Mouse (Mus musculus) limb, embryonic 12.5 days (tissue): ENCODE measurements around the gene Zbtb17. TPM values are rescaled to one million over a fixed set of nuclear protein-coding genes. Genes with fewer than 3 reads are reported as not detected.
A peak's percentile ranks its signal among the peaks of the same experiment; 100 is the strongest.

Source experiments
- ATAC-seq: fragments of 200-750 bp; cut with Nextera tagmentation; 2 replicates; pipeline ENCODE4 v1.8.0; 2017; ENCODE audit warnings: low read depth, moderate TSS enrichment; ENCODE audit not compliant: insufficient number of reproducible peaks, insufficient read depth, low FRiP score, low TSS enrichment
- H3K27ac ChIP-seq: fragments of 300-500 bp; sonication (generic); 2 replicates; pipeline ENCODE4 v1.5.1; 2016; ENCODE audit warnings: mild to moderate bottlenecking, moderate library complexity
- H3K27me3 ChIP-seq: fragments of 300-500 bp; sonication (generic); 2 replicates; pipeline ENCODE4 v1.6.1; 2016; ENCODE audit warnings: mild to moderate bottlenecking, moderate library complexity
- H3K36me3 ChIP-seq: fragments of 300-500 bp; sonication (generic); 2 replicates; pipeline ENCODE4 v1.6.1; 2016; ENCODE audit warnings: mild to moderate bottlenecking, moderate library complexity
- H3K4me1 ChIP-seq: fragments of 300-500 bp; sonication (generic); replicated peaks from 2 replicates; pipeline ENCODE4 v1.6.1; 2016
- H3K4me2 ChIP-seq: fragments of 300-500 bp; sonication (generic); 2 replicates; pipeline ENCODE4 v1.6.1; 2016; ENCODE audit warnings: mild to moderate bottlenecking, moderate library complexity
- H3K4me3 ChIP-seq: fragments of 300-500 bp; sonication (generic); replicated peaks from 2 replicates; pipeline ENCODE4 v1.5.1; 2016; ENCODE audit warnings: mild to moderate bottlenecking
- H3K9ac ChIP-seq: fragments of 300-500 bp; sonication (generic); replicated peaks from 2 replicates; pipeline ENCODE4 v1.6.1; 2016; ENCODE audit warnings: mild to moderate bottlenecking, moderate library complexity
- H3K9me3 ChIP-seq: fragments of 300-500 bp; sonication (generic); 2 replicates; pipeline ENCODE4 v1.6.1; 2016; ENCODE audit warnings: mild to moderate bottlenecking, moderate library complexity
- WGBS: fragments of 180-500 bp; shearing (Covaris S2); methylation state at CpG from one replicate; pipeline ENCODE4 v1.1.7; 2016; 5-methylcytosine and 5-hydroxymethylcytosine counted together
- polyA plus RNA-seq: library from polyadenylated mRNA; unstranded; fragments of >200 nt; fragmentation: Nextera tagmentation; extraction: Ambion mirVana; gene quantifications from 2 replicates; pipeline ENCODE4 v1.2.1, GENCODE M21; 2016

Gene Zbtb17
- 59.0 and 61.1 TPM in 2 replicates for polyA plus RNA-seq

GRCm38 (mm10) chr4:141444451-141445327 is at the start of gene Zbtb17:
Gene Zbtb17 (plus strand): TSS chr4:141444654.
- under 1% methylated on average over 79 of the region's 102 CpGs for WGBS
- peaks cover 34% of the 10 kb centered on the region for H3K36me3 ChIP-seq
- ATAC-seq, result peak; percentile 84
- H3K4me1 ChIP-seq, result peaks cover 17% of the 10 kb centered on the region
- H3K9me3 ChIP-seq, result no peaks in the 10 kb centered on the region
- H3K27ac ChIP-seq, result peak within 1 kb of the TSS; percentile 84
- no peaks in the 10 kb centered on the region for H3K27me3 ChIP-seq
- peak within 1 kb of the TSS; percentile 100 for H3K4me3 ChIP-seq
- peak within 1 kb of the TSS; percentile 95 for H3K9ac ChIP-seq
- peak within 1 kb of the TSS; percentile 90 for H3K4me2 ChIP-seq

GRCm38 (mm10) chr4:141394751-141395150 is 49.7 kb upstream of the Zbtb17 start:
- no peak overlapping the region for H3K9ac ChIP-seq
- 0 out of 2 replicates have a peak overlapping the region, but pooled peaks have one; percentile 9 for H3K4me3 ChIP-seq
- H3K27ac ChIP-seq, result no peak overlapping the region
- H3K9me3 ChIP-seq, result no peaks in the 10 kb centered on the region
- peaks cover 23% of the 10 kb centered on the region for H3K27me3 ChIP-seq
- no peak for ATAC-seq
- peaks cover 18% of the 10 kb centered on the region for H3K4me1 ChIP-seq
- WGBS, result 13% methylated on average over 16 of the region's 16 CpGs
- peak overlapping the region; percentile 39 for H3K4me2 ChIP-seq
- no peaks in the 10 kb centered on the region for H3K36me3 ChIP-seq

DNA sequence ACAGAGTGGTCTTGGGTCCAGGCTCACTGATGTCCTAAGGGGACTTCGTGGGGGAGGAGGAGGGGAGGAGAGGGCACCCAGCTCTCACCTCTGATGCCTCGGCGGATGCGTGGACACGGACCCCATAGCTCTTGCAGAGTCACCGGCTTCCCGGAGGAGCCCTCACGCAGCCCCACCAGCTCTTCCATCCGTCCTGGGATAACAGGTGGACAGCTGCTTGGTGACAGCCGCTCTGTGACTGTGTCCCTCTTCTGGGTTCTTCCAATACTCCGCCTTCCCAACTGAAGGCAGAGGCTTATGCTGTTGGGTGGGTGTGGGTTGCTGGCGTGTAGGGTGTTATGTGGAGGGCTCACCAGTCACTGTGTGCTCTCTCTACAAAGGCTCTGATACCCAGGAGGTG is 46.6 kb upstream of the Zbtb17 start:
- WGBS, result 75% methylated on average over 12 of the region's 12 CpGs
- no peak for ATAC-seq
- no peaks in the 10 kb centered on the region for H3K9me3 ChIP-seq
- peaks cover 18% of the 10 kb centered on the region for H3K4me1 ChIP-seq
- no peak overlapping the region for H3K9ac ChIP-seq
- no peak overlapping the region for H3K27ac ChIP-seq
- H3K4me3 ChIP-seq, result no peak overlapping the region
- no peaks in the 10 kb centered on the region for H3K36me3 ChIP-seq
- H3K27me3 ChIP-seq, result peaks cover 18% of the 10 kb centered on the region
- no peak overlapping the region for H3K4me2 ChIP-seq

DNA sequence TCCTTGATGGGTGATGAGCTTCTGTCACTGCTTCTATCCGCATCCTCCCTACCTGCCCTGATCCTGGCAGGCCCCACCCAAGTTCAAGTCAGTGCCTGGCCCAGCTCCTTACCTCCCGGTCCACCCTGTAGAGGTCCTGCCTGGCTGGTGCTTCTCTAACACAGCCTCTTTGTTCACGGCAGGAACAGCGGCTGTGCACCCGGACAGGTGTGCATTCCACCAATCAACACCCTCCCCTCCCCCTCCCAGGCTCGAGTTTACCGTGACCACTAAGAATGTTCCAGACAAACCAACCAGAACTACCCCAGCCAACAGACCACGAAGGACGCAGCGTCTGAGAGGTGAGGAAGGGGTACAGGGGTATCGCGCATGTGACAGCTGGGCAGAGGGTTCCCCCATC is 45.9 kb upstream of the Zbtb17 start, which contains the start of gene Clcnka:
TSS of gene Clcnka (minus strand) at position 180 of the 400 bp plus-strand sequence.
- Histone ChIP-seq H3K9me3 (no peaks in the 10 kb centered on the region), H3K9ac (no peak within 1 kb of the TSS), H3K4me2 (0 out of 2 replicates have a peak within 1 kb of the TSS, but pooled peaks have one; percentile 1), H3K27me3 (peaks cover 20% of the 10 kb centered on the region), H3K27ac (no peak within 1 kb of the TSS), H3K36me3 (no peaks in the 10 kb centered on the region), H3K4me3 (no peak within 1 kb of the TSS), H3K4me1 (peaks cover 18% of the 10 kb centered on the region)
- no peak for ATAC-seq
- WGBS, result 53% methylated on average over 12 of the region's 12 CpGs

DNA sequence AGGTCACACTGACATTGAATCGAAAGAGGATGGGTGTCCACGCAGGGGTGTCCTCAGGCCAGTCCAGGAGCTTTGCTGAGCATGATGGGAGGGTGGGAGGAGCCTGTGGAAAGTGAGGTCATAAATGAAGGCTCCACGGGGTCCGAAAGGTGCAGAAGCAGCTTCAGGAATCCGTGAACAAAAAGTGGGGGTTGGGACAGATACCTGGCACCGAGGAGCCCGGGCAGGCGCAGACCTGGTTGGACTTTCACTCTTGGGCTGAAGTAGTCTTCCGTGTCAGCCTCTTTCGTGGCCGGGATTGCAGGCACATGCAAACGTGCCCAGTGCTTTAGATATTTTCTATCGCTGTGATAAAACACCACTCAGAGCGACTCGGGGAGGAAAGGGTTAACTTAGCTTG is 44.3 kb upstream of the Zbtb17 start:
- Histone ChIP-seq H3K9ac (no peak overlapping the region), H3K4me1 (peaks cover 11% of the 10 kb centered on the region), H3K27ac (no peak overlapping the region), H3K36me3 (no peaks in the 10 kb centered on the region), H3K9me3 (no peaks in the 10 kb centered on the region), H3K27me3 (peaks cover 19% of the 10 kb centered on the region; the same call in 1 of the 2 replicates), H3K4me3 (no peak overlapping the region), H3K4me2 (no peak overlapping the region)
- 88% methylated on average over 15 of the region's 15 CpGs for WGBS
- ATAC-seq, result no peak

DNA sequence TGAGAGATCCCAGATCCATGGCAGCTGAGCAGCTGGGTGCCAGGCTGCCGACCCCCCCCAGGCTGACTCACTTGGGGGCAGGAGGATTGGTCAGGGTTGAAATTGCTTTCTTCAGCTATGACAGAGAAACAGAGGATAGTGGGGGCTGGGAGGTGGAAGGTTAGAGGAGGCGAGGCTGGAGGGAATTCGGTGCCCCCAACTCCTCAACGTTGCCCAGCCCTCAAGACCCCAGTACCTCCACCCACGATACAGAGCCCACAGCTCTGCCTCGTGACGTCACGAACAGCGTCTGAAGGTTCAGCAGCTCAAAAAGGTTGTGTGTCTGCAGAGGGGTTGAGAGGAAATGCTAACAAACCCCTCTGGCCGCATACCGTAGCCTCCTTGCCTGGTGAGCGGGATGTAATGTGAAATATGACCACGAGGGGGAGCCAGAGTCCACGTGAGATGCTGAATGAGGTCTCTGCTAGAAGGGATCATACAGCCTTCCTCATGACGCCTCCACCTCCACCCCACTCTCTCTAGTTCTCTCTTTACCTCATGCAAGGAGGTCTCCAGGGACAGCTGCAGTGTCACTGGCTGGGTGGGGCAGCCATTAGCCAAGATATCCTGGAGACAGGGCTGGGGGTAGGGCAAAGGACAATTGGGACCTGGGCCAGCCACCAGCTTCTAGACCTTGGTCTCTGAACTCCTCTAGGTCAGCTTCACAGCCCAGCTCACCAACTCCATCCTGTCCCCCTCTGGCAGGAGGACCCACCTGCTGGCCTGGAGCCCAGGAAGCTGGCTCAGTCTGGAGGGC is 39.7 kb upstream of the Zbtb17 start:
- peak overlapping the region; percentile 45 for H3K4me2 ChIP-seq
- no peaks in the 10 kb centered on the region for H3K9me3 ChIP-seq
- H3K27ac ChIP-seq, result no peak overlapping the region
- 0 out of 2 replicates have a peak overlapping the region, but pooled peaks have one; percentile 44 for H3K9ac ChIP-seq
- H3K4me1 ChIP-seq, result no peaks in the 10 kb centered on the region; the same call in none of the 2 replicates
- peak; percentile 81 for ATAC-seq
- peaks cover 36% of the 10 kb centered on the region; the same call in 1 of the 2 replicates for H3K27me3 ChIP-seq
- no peaks in the 10 kb centered on the region for H3K36me3 ChIP-seq
- 0 out of 2 replicates have a peak overlapping the region, but pooled peaks have one; percentile 12 for H3K4me3 ChIP-seq
- 13% methylated on average over 15 of the region's 15 CpGs for WGBS

DNA sequence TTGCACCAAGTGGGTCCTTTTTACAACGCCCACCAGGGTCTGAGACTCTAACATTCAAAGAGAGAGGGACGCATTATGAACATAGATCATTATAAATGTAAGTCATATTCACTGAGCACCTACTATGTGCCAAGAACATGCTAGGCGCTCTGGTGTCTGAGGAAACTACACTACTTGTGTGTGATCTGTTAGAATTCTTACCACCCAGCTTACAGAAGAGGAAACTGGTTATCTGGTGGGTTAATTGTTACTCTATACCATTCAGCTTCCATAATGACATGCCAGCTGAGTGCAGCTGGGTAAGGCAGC is 39.2 kb upstream of the Zbtb17 start:
- H3K4me3 ChIP-seq, result no peak overlapping the region
- ATAC-seq, result no peak
- no peaks in the 10 kb centered on the region for H3K36me3 ChIP-seq
- H3K9me3 ChIP-seq, result no peaks in the 10 kb centered on the region
- H3K4me1 ChIP-seq, result no peaks in the 10 kb centered on the region; the same call in none of the 2 replicates
- no peak overlapping the region for H3K4me2 ChIP-seq
- no peak overlapping the region for H3K27ac ChIP-seq
- peaks cover 37% of the 10 kb centered on the region; the same call in 1 of the 2 replicates for H3K27me3 ChIP-seq
- no peak overlapping the region for H3K9ac ChIP-seq
- 75% methylated on average over 3 of the region's 3 CpGs for WGBS

DNA sequence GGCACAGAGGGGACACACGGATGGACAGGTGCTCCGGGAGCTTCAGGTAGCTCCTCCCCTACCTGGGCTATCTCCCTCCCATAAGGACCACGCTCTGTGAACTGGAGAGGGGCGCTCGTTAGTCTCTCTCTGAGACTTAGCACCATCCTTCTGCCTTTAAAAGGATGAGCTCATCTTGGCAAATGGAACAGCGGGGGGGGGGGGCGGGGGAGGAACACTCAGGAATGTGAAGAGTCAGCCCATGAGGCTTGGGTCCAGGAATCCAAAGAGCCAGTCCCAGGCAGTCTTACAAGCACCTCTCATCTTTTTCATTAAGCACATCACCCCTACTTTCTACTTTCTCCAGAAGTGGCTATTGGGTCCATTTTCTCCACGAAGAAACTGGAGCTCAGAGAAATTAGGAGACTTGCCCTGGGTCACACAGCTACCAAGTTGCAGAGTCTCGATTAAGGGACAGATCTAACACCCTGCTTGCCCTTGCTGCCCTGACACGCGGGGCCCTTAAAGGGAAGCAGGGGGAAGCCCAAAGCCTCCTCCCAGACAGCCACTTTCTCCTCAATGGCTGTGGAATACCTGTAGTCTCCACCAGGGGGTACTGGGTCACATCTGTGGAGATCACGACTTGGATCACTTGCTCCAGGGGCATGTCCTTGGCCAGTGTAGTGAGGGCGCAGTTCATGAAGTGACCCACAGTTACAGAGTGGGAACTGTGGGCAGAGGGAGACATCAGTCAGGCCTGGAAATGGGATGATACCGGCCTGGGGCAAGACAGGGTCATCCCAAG is 37.7 kb upstream of the Zbtb17 start:
- Histone ChIP-seq H3K27ac (no peak overlapping the region), H3K4me3 (no peak overlapping the region), H3K36me3 (no peaks in the 10 kb centered on the region), H3K9me3 (no peaks in the 10 kb centered on the region), H3K4me1 (no peaks in the 10 kb centered on the region; the same call in none of the 2 replicates), H3K9ac (no peak overlapping the region), H3K4me2 (no peak overlapping the region), H3K27me3 (peaks cover 48% of the 10 kb centered on the region)
- no peak for ATAC-seq
- WGBS, result 40% methylated on average over 14 of the region's 14 CpGs

DNA sequence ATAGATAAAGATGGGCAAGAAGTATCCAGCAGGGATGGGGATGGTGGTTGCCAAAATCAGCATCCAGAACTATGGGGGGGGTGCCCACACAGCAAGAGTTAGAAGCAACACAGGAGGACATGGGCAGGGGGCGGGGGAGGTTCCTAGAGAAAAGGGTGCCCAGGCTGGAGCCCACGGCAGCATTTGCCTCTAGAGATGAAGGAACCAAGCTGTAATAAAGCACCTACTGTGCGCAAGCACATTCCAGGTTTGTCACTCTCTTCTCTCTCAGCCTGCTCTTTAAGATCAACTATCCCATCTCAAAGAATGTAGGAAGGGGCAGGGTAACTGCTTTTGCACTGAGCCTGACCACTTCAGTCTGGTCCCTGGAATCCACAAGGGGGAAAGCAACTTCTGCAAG is 35.9 kb upstream of the Zbtb17 start:
- WGBS, result 92% methylated on average over 3 of the region's 3 CpGs
- Histone ChIP-seq H3K36me3 (no peaks in the 10 kb centered on the region), H3K27me3 (peaks cover 53% of the 10 kb centered on the region), H3K4me2 (no peak overlapping the region), H3K9me3 (no peaks in the 10 kb centered on the region), H3K4me3 (no peak overlapping the region), H3K4me1 (no peaks in the 10 kb centered on the region; the same call in none of the 2 replicates), H3K9ac (no peak overlapping the region), H3K27ac (no peak overlapping the region)
- no peak for ATAC-seq

DNA sequence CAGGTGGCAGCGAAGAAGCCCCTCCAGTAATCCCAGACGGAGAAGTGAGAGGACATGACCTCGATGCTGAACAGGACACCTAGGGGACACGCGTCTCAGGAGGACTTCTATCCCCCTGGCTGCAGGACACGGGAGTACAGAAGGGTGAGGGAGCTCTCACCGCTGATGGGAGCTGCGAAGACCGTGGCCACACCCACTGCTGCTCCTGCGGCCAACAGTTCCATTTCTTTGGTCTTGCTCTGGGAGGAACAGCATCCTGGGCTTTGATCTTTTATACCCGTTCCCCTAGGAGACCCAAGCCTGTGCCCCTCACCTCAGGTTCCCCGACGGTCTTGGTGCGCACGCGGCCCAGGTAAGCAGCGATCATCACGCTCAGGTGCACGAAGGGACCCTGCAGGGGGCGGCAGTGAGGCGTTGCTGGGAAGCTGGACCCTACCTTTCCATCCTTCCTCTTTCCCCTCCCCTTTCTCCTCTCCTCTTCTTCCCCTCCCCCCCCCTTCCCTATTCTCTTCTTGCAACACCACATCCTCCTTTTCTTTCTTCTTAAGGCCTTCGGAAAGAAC is 32.9 kb upstream of the Zbtb17 start:
- Histone ChIP-seq H3K27me3 (peaks cover 31% of the 10 kb centered on the region), H3K4me1 (no peaks in the 10 kb centered on the region), H3K4me2 (no peak overlapping the region), H3K27ac (no peak overlapping the region), H3K36me3 (no peaks in the 10 kb centered on the region), H3K4me3 (no peak overlapping the region), H3K9ac (no peak overlapping the region), H3K9me3 (no peaks in the 10 kb centered on the region)
- WGBS, result 16% methylated on average over 22 of the region's 22 CpGs
- no peak for ATAC-seq
